Mouse (Mus musculus): ENCODE data around the gene Gm42417.

DNA sequence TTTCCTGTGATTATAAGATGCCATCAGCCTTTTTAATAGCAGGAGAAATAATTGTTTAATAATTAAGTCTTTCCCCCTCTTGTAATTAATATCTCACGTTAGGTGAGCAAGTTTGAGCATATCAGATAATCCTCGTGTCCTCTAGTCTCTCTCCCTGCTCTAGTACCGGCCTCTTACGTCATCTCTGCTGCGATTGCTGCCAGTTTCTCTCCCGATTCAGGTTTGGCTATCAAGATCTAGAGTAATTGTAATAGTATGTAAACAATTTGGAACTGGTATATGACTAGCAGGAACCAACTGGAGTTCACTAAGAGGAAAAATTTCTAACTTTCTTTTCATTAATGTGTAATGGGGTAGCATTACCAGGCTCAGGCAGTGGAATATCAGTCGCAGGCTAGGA, 54.1 kb downstream of the Gm42417 start:
- TF ChIP-seq EP300 (optimal IDR thresholded peaks at IDR 0.05) (no peak), CTCF (IDR thresholded peaks at IDR 0.05; ENCODE audit: low read depth) (no peak)
